4 mouse cellular contexts compared by ENCODE assay signal in genomic region chr11:118376323-118376722, GRCm38 (mm10). TPM values are rescaled to one million over a fixed set of nuclear protein-coding genes. Genes with fewer than 3 reads are reported as not detected.
"Had no signal": no experiment of that assay in that cellular context is flagged by ENCODE, and none has a peak within 500 bp of the region (broad histone marks: within the 10 kb centered on the region; RNA-seq: fewer than 3 reads in every experiment).

No protein-coding gene starts in this region.

RNA-seq across cellular contexts. Expression of gene Cep295nl, which starts 34.0 kb away (rescaled TPM):
- total RNA-seq: common myeloid progenitor, adult 5-6 weeks; granulocyte monocyte progenitor cell, adult 5-6 weeks had no signal
- polyA plus RNA-seq: erythroblast, embryonic 14.5 days; forebrain, embryonic 15.5 days had no signal

RNA-seq across cellular contexts. Expression of gene C1qtnf1, which starts 51.7 kb away (rescaled TPM):
- total RNA-seq: common myeloid progenitor, adult 5-6 weeks; granulocyte monocyte progenitor cell, adult 5-6 weeks had no signal
- polyA plus RNA-seq: erythroblast, embryonic 14.5 days had no signal
